Mouse (Mus musculus) forebrain, embryonic 10.5 days (tissue): ENCODE data around the gene Immt. TPM values are rescaled to one million over a fixed set of nuclear protein-coding genes. Genes with fewer than 3 reads are reported as not detected.
A peak's percentile ranks its signal among the peaks of the same experiment; 100 is the strongest.
"Not testable (repeated sequence)": the region's sequence is repeated elsewhere in the genome, so short reads cannot be mapped to it uniquely, and the experiment has no call there.

Experiments used
- DNase-seq: peaks from one replicate; pipeline ENCODE4 v3.0.0-alpha.2; 2017; ENCODE audit warnings: low spot score; ENCODE audit errors: extremely low spot score
- H3K27ac ChIP-seq: fragments of 300-500 bp; sonication (generic); 2 replicates; pipeline ENCODE4 v1.5.1; 2016; ENCODE audit warnings: mild to moderate bottlenecking
- H3K27me3 ChIP-seq: fragments of 300-500 bp; sonication (generic); 2 replicates; pipeline ENCODE4 v1.6.1; 2016; ENCODE audit warnings: mild to moderate bottlenecking; ENCODE audit not compliant: poor library complexity, severe bottlenecking
- H3K36me3 ChIP-seq: fragments of 300-500 bp; sonication (generic); replicated peaks from 2 replicates; pipeline ENCODE4 v1.6.1; 2016; ENCODE audit warnings: mild to moderate bottlenecking, moderate library complexity
- H3K4me1 ChIP-seq: fragments of 300-500 bp; sonication (generic); 2 replicates; pipeline ENCODE4 v1.6.1; 2016
- H3K4me3 ChIP-seq: fragments of 300-500 bp; sonication (generic); 2 replicates; pipeline ENCODE4 v1.5.1; 2016; ENCODE audit warnings: mild to moderate bottlenecking, moderate library complexity
- H3K9me3 ChIP-seq: fragments of 300-500 bp; sonication (generic); 2 replicates; pipeline ENCODE4 v1.6.1; 2016; ENCODE audit warnings: mild to moderate bottlenecking, moderate library complexity
- WGBS: fragments of 180-500 bp; shearing (Covaris S2); methylation state at CpG from one replicate; pipeline ENCODE4 v1.1.7; 2016; 5-methylcytosine and 5-hydroxymethylcytosine counted together
- polyA plus RNA-seq: library from polyadenylated mRNA; unstranded; fragments of >200 nt; fragmentation: Nextera tagmentation; extraction: Ambion mirVana; gene quantifications from 2 replicates; pipeline ENCODE4 v1.2.1, GENCODE M21; 2016

The Immt gene
- polyA plus RNA-seq, 1 experiment from 2014 or later = 225 TPM

DNA sequence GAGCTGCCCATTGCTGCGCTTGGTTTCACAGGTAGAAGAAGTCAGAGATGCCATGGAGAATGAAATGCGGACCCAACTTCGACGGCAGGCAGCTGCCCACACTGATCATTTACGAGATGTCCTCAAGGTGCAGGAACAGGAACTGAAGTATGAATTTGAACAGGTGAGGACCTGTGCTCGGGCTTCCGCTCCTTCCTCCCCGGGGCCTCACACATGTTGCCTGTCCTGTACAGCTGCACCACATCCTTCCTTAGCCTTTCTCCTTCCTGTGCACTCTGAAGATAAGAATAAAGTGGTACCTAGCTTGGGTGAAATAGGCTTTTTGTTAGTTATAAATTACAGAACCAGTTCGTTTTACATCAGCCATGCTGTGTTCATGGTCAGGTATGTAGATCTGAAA, 40.3 kb downstream of the Immt start:
- 95% methylated on average over 9 of the region's 9 CpGs for WGBS
- H3K36me3 ChIP-seq = peaks cover 94% of the 10 kb centered on the region

DNA sequence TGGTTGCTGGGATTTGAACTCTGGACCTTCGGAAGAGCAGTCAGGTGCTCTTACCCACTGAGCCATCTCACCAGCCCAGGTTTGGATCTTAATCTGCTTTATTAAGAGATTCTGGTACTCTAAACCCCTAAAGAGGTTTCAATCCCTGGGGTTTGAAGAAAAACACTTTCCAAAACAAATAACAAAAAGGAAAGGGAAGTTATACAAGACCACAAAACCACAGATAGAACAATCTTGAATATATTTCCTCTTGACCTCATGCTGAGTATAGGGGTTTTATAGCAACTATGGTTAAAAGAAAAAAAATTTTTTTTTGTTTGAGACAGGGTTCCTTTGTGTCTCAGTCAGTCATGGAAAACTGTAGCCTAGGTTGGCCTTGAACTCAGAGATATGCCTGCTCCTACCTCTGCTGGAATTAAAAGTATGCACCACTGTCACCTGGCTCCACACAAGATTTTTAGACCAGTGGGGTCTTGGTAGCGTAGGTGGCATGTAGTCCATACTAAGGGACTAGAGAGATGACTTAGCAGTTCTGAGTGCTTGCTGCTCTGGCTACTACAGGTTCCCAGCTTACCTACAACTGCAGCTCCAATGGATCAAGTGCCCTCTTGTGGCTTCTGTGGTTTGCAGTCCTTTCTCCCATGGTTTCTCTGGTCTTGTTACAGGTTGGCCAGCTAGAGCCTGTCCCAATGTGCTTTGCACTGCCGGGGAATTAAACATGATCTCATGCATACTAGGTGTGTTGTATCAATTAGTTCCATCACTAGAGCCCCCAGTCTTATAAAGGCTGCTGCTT, 47.0 kb downstream of the Immt start:
- no peak overlapping the region for H3K27ac ChIP-seq
- no peak for DNase-seq
- peaks cover 94% of the 10 kb centered on the region for H3K36me3 ChIP-seq
- H3K9me3 ChIP-seq = no peaks in the 10 kb centered on the region
- no peak overlapping the region for H3K4me3 ChIP-seq
- 86% methylated on average over 3 of the region's 3 CpGs for WGBS
- no peaks in the 10 kb centered on the region for H3K27me3 ChIP-seq
- H3K4me1 ChIP-seq = no peaks in the 10 kb centered on the region

More for the DNA sequence above, 40.3 kb downstream of the Immt start:
- Histone ChIP-seq H3K27ac (no peak overlapping the region), H3K9me3 (no peaks in the 10 kb centered on the region), H3K4me1 (no peaks in the 10 kb centered on the region), H3K27me3 (no peaks in the 10 kb centered on the region), H3K4me3 (no peak overlapping the region)
- DNase-seq = no peak

DNA sequence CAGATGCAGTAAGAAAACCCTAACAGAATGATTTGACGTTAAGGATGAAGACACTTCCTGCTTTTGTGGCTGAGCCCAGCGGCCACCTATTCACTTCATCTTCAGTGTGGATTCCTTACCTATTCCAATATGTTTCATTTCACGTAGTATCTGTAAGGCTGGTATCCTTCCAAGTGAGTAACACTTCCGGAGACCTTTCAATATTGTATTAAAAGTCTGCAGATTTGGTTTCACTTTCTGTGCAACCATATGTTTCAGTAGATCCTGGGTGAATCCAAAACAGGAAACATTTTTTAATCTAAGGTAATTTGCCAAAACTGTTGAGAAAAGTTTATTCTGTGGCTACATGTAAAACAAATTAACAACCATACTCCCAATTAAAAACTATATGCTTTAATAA, 62.1 kb downstream of the Immt start:
- WGBS = 97% methylated on average over 4 of the region's 4 CpGs

DNA sequence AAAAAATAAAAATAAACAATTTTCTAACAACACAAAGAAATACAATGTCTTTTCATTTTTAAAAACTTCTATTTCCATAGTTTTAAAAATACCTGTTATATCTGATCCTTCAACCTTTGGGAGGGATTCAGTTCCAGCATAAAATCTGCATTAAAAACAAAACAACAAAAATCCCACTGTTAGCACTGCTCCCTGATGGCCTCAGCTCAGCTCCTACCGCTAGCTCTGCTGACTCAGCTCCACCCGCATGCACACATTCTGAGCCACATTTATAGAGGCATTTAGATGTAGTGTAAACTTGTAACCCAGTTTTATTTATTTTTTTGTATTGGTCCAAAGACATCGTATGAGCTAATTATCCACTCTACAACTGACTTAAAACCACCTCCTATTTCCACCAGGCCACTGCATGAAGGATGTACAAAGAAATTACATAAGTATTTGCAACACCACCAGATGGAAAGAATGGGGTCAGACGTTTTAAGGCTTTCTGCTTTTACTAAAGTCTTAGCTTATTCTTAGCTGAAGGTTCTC, 76.6 kb downstream of the Immt start:
- H3K27ac ChIP-seq = peak overlapping the region; percentile 95
- no peaks in the 10 kb centered on the region for H3K9me3 ChIP-seq
- peaks cover 56% of the 10 kb centered on the region for H3K36me3 ChIP-seq
- no peak for DNase-seq
- peak overlapping the region; percentile 72 for H3K4me3 ChIP-seq
- 11% methylated on average over 4 of the region's 4 CpGs for WGBS
- H3K4me1 ChIP-seq = peaks cover 30% of the 10 kb centered on the region
- no peaks in the 10 kb centered on the region for H3K27me3 ChIP-seq

More for the DNA sequence above, 62.1 kb downstream of the Immt start:
- Histone ChIP-seq H3K36me3 (peaks cover 100% of the 10 kb centered on the region), H3K27ac (no peak overlapping the region), H3K4me1 (no peaks in the 10 kb centered on the region), H3K27me3 (no peaks in the 10 kb centered on the region), H3K4me3 (no peak overlapping the region), H3K9me3 (no peaks in the 10 kb centered on the region)
- DNase-seq = no peak

DNA sequence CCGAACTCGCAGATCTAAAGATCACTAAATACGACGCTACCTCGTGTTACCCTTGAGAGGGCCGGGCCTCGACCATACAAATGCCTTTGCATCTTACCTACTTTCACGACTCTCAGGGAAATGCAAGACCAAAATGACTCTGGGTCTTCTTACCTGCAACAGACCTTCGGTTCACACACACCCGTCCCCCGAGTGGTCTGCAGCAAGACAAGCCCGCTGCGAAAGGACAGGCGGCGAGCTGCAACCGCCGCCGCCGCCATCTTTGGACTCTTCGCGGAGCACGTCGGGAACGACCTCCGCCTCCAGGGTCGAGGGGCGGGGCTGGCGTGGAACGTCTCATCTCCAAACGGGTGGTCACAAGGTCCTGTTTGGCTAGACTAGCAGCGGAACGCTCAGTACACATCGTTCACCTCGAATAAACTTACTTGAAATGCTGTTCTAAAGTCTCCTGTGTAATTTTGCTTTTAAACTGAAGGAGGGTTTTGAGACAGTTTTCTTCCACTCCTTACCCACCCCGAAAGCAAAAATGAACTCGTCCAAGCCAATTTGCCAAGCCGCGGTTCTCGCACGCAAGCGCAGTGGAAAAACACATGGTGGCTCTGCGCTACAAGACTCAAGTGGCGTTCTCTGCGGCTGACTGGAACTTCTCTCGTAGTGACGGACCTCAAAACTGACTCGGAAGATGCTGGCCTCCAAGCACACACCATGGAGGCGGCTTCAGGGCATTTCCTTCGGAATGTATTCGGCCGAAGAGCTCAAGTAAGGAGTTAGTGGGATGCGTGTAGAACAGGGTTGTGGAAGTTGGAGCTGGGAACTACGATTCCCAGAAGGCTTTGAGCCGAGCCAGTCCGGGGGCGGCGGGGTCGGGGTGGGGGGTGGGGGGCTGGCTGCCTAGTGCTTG, 77.6 kb downstream of the Immt start, which contains the start of the genes Ptcd3 and Polr1a:
TSS of gene Ptcd3 (minus strand) at position 270 of the 901 bp plus-strand sequence.
TSS of gene Polr1a (plus strand) at position 573 of the 901 bp plus-strand sequence.
- peak; percentile 93 for DNase-seq
- H3K27me3 ChIP-seq = no peaks in the 10 kb centered on the region
- H3K36me3 ChIP-seq = peaks cover 54% of the 10 kb centered on the region
- under 1% methylated on average over 58 of the region's 58 CpGs for WGBS
- H3K9me3 ChIP-seq = no peaks in the 10 kb centered on the region
- peaks cover 30% of the 10 kb centered on the region for H3K4me1 ChIP-seq
- peak within 1 kb of the TSS; percentile 95 for H3K27ac ChIP-seq
- H3K4me3 ChIP-seq = peak within 1 kb of the TSS; percentile 72

DNA sequence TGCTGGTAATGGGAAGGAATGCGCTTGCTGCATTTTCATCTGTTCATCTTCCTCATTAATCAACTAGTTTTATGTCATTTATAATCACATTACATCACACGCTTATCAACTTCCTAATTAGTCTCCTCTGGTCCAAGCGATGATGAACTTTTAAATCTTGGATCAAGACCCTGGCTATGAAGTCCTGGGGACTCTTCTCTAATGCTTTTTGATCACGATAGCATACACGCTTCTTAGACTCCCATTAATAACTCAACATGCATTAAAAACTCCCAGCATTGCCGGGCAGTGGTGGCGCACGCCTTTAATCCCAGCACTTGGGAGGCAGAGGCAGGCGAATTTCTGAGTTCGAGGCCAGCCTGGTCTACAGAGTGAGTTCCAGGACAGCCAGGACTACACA, 78.3 kb downstream of the Immt start:
- H3K4me1 ChIP-seq = peaks cover 30% of the 10 kb centered on the region
- DNase-seq = no peak
- H3K27me3 ChIP-seq = no peaks in the 10 kb centered on the region
- H3K36me3 ChIP-seq = peaks cover 54% of the 10 kb centered on the region
- WGBS = 30% methylated on average over 10 of the region's 10 CpGs
- peak overlapping the region; percentile 95 for H3K27ac ChIP-seq
- H3K4me3 ChIP-seq = peak overlapping the region; percentile 72
- no peaks in the 10 kb centered on the region for H3K9me3 ChIP-seq

DNA sequence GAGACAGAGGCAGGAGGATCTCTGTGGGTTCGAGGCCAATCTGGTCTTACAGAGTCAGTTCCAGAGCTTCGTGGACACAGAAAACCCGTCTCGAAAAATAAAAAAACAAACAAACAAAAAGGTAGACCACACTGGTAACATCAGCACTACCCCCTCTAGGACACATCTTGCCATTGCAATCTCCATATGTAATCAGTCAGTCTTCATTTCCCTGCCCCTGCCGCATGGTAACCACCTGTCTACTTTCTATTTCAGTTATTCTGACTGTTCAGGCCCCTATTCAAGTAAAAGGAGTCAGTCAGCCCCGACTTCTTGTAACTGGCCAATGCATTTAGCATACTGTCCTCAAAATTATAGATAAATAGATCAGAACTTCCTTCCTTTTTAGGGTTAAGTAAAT, 78.7 kb downstream of the Immt start:
- no peaks in the 10 kb centered on the region for H3K9me3 ChIP-seq
- no peaks in the 10 kb centered on the region for H3K27me3 ChIP-seq
- H3K4me1 ChIP-seq = peaks cover 30% of the 10 kb centered on the region
- peak overlapping the region; percentile 72 for H3K4me3 ChIP-seq
- WGBS = 77% methylated on average over 6 of the region's 6 CpGs
- no peak for DNase-seq
- H3K27ac ChIP-seq = peak overlapping the region; percentile 95; the same call in 1 of the 2 replicates
- peaks cover 54% of the 10 kb centered on the region for H3K36me3 ChIP-seq

DNA sequence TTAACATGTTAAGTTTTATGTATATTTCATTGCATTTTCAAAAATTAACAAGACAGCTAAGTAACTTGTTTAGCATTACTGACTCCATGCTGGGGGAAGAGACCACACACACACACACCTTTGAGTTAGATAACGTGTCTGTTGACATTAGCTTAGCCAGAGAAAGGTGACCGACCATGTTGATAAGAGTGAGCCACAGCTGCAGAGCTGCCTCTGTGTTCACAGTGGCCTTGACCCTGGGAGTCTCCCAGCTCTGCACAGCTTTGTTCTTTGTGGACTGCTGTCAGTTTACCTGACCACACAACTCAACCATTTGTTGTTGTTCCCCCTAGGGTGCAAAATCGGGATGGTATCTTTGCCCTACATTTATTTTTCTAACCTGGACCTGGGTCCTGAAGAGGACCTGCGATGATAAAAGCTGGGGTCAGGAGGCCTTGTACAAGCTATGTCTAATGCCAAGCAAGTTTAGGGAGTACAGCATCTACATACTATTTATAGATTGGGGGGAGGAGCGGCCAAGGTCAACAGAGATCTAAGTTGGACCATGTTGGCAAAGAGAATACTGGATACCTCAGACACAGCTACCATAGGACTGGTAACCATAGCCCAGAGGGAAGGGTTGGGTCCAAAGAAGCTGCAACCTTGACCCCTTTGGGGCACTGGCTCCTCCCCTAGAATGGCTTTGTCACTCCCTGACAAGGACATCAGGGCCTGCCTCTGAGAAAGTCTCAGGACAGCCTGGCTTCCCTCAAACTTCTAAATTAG, 80.7 kb downstream of the Immt start:
- H3K27ac ChIP-seq = no peak overlapping the region
- 91% methylated on average over 5 of the region's 5 CpGs for WGBS
- H3K4me1 ChIP-seq = peaks cover 30% of the 10 kb centered on the region
- no peak overlapping the region for H3K4me3 ChIP-seq
- H3K36me3 ChIP-seq = peaks cover 53% of the 10 kb centered on the region
- H3K9me3 ChIP-seq = no peaks in the 10 kb centered on the region
- H3K27me3 ChIP-seq = no peaks in the 10 kb centered on the region
- no peak for DNase-seq

DNA sequence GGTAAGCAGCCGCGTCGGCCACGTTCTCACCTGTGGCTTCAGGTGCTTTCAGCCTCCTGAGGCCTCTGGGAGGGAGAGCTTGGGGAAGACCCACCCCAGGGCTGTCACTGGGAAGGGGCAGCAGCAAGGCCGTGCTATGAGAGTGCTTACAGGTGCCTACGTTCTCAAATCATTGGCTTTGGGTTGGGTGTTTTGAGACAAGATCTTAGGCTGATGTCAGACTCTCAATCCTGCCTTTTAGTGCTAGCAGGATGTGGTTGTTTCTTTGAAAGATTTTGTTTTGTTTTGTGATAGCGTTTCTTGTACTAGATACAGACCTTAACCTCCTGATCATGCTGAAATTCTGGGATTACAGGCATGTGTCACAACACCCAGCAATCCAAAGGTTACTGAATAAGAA, 89.6 kb downstream of the Immt start:
- no peak overlapping the region for H3K4me3 ChIP-seq
- H3K9me3 ChIP-seq = no peaks in the 10 kb centered on the region
- H3K36me3 ChIP-seq = peaks cover 99% of the 10 kb centered on the region
- DNase-seq = no peak
- H3K4me1 ChIP-seq = no peaks in the 10 kb centered on the region
- no peaks in the 10 kb centered on the region for H3K27me3 ChIP-seq
- WGBS = 95% methylated on average over 7 of the region's 7 CpGs
- no peak overlapping the region for H3K27ac ChIP-seq

DNA sequence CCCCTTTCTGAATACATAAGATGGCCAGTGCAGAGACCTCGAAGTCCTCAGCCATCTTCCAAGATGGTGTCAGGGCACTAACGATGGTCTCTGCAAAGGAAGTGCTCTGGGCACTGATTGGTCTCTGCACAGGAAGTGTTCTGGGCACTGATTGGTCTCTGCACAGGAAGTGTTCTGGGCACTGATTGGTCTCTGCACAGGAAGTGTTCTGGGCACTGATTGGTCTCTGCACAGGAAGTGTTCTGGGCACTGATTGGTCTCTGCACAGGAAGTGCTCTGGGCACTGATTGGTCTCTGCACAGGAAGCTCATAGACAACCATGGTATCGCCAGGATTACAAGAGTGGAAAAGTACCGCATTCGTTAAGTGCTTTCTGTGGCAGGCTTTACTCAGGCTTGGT, 94.1 kb downstream of the Immt start:
- WGBS = 95% methylated on average over 5 of the region's 5 CpGs
- not testable (repeated sequence) for H3K4me1 ChIP-seq, DNase-seq, H3K27me3 ChIP-seq, H3K9me3 ChIP-seq, H3K27ac ChIP-seq, H3K4me3 ChIP-seq
- peaks cover 98% of the 10 kb centered on the region for H3K36me3 ChIP-seq
